Mouse (Mus musculus) lung, postnatal 0 days (tissue): ENCODE measurements around the gene Ermp1. TPM values are rescaled to one million over a fixed set of nuclear protein-coding genes. Genes with fewer than 3 reads are reported as not detected.
A peak's percentile ranks its signal among the peaks of the same experiment; 100 is the strongest.

Source experiments
- ATAC-seq: fragments of 200-750 bp; cut with Nextera tagmentation; 2 replicates; pipeline ENCODE4 v1.8.0; 2017; ENCODE audit warnings: moderate library complexity
- DNase-seq: peaks from one replicate; pipeline ENCODE4 v3.0.0-alpha.2; 2016; ENCODE audit warnings: low spot score
- H3K27ac ChIP-seq: fragments of 300-500 bp; sonication (generic); 2 replicates; pipeline ENCODE4 v1.5.1; 2014; ENCODE audit warnings: antibody characterized with exemption, mild to moderate bottlenecking, low read length, mixed read lengths
- H3K27me3 ChIP-seq: fragments of 300-500 bp; sonication (generic); replicated peaks from 2 replicates; pipeline ENCODE4 v1.6.1; 2014; ENCODE audit warnings: low read length, mixed read lengths; ENCODE audit not compliant: insufficient read depth
- H3K36me3 ChIP-seq: fragments of 300-500 bp; sonication (generic); 2 replicates; pipeline ENCODE4 v1.6.1; 2014; ENCODE audit warnings: low read length, mixed read lengths; ENCODE audit not compliant: insufficient read depth
- H3K4me1 ChIP-seq: fragments of 300-500 bp; sonication (generic); 2 replicates; pipeline ENCODE4 v1.6.1; 2014; ENCODE audit warnings: antibody characterized with exemption, low read depth, low read length, mixed read lengths; ENCODE audit not compliant: insufficient read depth
- H3K4me2 ChIP-seq: fragments of 300-500 bp; sonication (generic); replicated peaks from 2 replicates; pipeline ENCODE4 v1.6.1; 2014; ENCODE audit warnings: low read depth, mild to moderate bottlenecking, low read length, moderate library complexity, mixed read lengths
- H3K4me3 ChIP-seq: fragments of 300-500 bp; sonication (generic); 2 replicates; pipeline ENCODE4 v1.5.1; 2014; ENCODE audit warnings: low read depth, low read length
- H3K9ac ChIP-seq: fragments of 300-500 bp; sonication (generic); replicated peaks from 2 replicates; pipeline ENCODE4 v1.6.1; 2014; ENCODE audit warnings: low read depth, mild to moderate bottlenecking
- H3K9me3 ChIP-seq: fragments of 300-500 bp; sonication (generic); 2 replicates; pipeline ENCODE4 v1.6.1; 2016; ENCODE audit warnings: low read length, mixed read lengths
- CTCF ChIP-seq: IDR thresholded peaks from 2 replicates; pipeline ENCODE4 v1.5.1; 2016; ENCODE audit warnings: antibody characterized with exemption, mild to moderate bottlenecking
- EP300 ChIP-seq: IDR thresholded peaks from 2 replicates; pipeline ENCODE4 v1.6.1; 2016; ENCODE audit warnings: antibody characterized with exemption, mild to moderate bottlenecking, control low read depth
- WGBS: fragments of 180-500 bp; shearing (Covaris S2); extraction: QIAGEN DNeasy Blood & Tissue Kit; methylation state at CpG from one replicate; pipeline ENCODE4 v1.1.7; 2014; 5-methylcytosine and 5-hydroxymethylcytosine counted together
- polyA plus RNA-seq: library from polyadenylated mRNA; unstranded; fragments of >200 nt; fragmentation: Nextera tagmentation; extraction: Ambion mirVana; gene quantifications from 2 replicates; pipeline ENCODE4 v1.2.1, GENCODE M21; 2015

Ermp1 gene
- polyA plus RNA-seq, 1 experiment from 2014 or later: 3.2 TPM

DNA sequence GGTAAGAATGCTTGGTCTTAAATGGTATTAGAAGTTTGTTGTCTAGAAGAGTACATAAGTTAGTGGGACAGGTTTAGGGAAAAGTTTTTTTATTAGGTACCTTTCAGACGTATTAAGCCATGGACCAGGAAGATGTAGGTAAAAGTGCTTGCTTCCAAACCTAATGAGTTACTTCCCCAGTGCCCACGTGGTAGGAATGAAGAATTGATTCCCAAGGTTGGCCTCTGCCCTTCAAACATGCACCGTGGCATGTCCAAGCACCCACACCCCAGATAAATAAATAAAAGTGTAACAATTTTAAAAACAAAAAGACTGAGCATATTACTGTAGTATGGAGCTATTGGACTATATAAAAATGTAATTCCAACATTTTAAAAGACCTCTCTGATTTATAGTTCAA is 85.6 kb downstream of the Ermp1 start:
- no peak overlapping the region for H3K9ac ChIP-seq
- H3K4me3 ChIP-seq: no peak overlapping the region
- TF ChIP-seq EP300 (no peak), CTCF (0 out of 2 replicates have a peak, but pooled peaks have one; percentile 17)
- no peaks in the 10 kb centered on the region for H3K27me3 ChIP-seq
- ATAC-seq (peak; percentile 36), DNase-seq (peak; percentile 29)
- no peaks in the 10 kb centered on the region for H3K4me1 ChIP-seq
- no peak overlapping the region for H3K4me2 ChIP-seq
- H3K27ac ChIP-seq: peak overlapping the region; percentile 71
- H3K36me3 ChIP-seq: no peaks in the 10 kb centered on the region
- no peaks in the 10 kb centered on the region for H3K9me3 ChIP-seq
- 35% methylated on average over 3 of the region's 3 CpGs for WGBS

DNA sequence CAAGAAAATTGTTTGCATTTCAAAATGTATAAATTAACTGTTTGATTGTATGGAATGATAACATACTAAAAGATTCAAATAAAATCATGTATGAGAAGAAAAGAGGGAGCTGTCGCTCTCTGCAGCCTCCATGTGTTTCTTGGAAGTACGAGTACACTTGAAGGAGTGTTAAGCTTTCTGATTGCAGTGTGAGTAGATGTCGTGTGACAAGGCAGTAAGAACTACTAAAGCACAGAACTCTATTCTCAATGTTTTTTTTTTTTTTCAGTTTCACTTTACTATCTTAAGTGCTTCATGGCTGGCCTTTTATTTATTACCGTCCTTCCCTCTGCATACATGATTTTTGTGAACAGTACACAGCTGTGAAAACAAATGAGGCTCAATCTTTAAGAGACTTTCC is 86.0 kb downstream of the Ermp1 start:
- H3K9ac ChIP-seq: no peak overlapping the region
- ATAC-seq: peak; percentile 39
- H3K4me1 ChIP-seq: no peaks in the 10 kb centered on the region
- no peak overlapping the region for H3K4me2 ChIP-seq
- no peaks in the 10 kb centered on the region for H3K9me3 ChIP-seq
- WGBS: 32% methylated on average over 4 of the region's 4 CpGs
- TF ChIP-seq EP300 (peak; percentile 78), CTCF (no peak)
- peak overlapping the region; percentile 71 for H3K27ac ChIP-seq
- no peak overlapping the region for H3K4me3 ChIP-seq
- no peaks in the 10 kb centered on the region for H3K27me3 ChIP-seq
- DNase-seq: peak; percentile 79
- H3K36me3 ChIP-seq: no peaks in the 10 kb centered on the region

Other genes starting within 250 kb of the Ermp1 start
- gene Pdcd1lg2, start 237.5 kb downstream of the Ermp1 start, polyA plus RNA-seq: 0.15 and 0.26 TPM in 2 replicates
- gene Ric1, start 126.1 kb downstream of the Ermp1 start, polyA plus RNA-seq: 17.7 and 18.6 TPM in 2 replicates
- gene Mlana, start 49.4 kb upstream of the Ermp1 start, polyA plus RNA-seq: 0.15 and 0.61 TPM in 2 replicates
- gene 9930021J03Rik, start 157.6 kb upstream of the Ermp1 start, polyA plus RNA-seq: 3.2 and 3.7 TPM in 2 replicates
- 7.6 and 9.0 TPM in 2 replicates for gene Ranbp6, start 164.6 kb upstream of the Ermp1 start, polyA plus RNA-seq